Mouse (Mus musculus) MEL (cell line): ENCODE measurements around the gene Fgfr2.

ENCODE experiments used
- CHD2 ChIP-seq: IDR thresholded peaks from 2 replicates; pipeline ENCODE4 v1.6.1; 2011; ENCODE audit warnings: low read length, improper control_type of control experiment
- CTCF ChIP-seq, 3 experiments: IDR thresholded peaks in 2 of 3; conservative IDR thresholded peaks in 1 of 3; 2 replicates each; pipeline ENCODE4 v1.5.1; 2011 to 2012; ENCODE audit warnings: low read length in 3 of 3, low read depth in 2 of 3, mild to moderate bottlenecking in 2 of 3, improper control_type of control experiment in 1 of 3, inconsistent platforms in 1 of 3, mixed read lengths in 1 of 3, moderate library complexity in 1 of 3; ENCODE audit not compliant: control insufficient read depth in 1 of 3, insufficient read depth in 1 of 3, poor library complexity in 1 of 3, severe bottlenecking in 1 of 3
- POLR2A ChIP-seq, 2 experiments: IDR thresholded peaks; 2 replicates each; pipeline ENCODE4 v1.6.1; 2011 to 2012; ENCODE audit warnings: low read length in 2 of 2, mild to moderate bottlenecking in 2 of 2, control low read depth in 1 of 2, improper control_type of control experiment in 1 of 2, low read depth in 1 of 2, moderate library complexity in 1 of 2; ENCODE audit not compliant: control insufficient read depth in 1 of 2, insufficient read depth in 1 of 2, poor library complexity in 1 of 2
- RAD21 ChIP-seq: IDR thresholded peaks from 2 replicates; pipeline ENCODE4 v1.6.1; 2011; ENCODE audit warnings: mild to moderate bottlenecking, low read depth, low read length, improper control_type of control experiment
- TBP ChIP-seq: IDR thresholded peaks from 2 replicates; pipeline ENCODE4 v1.8.0; 2011; ENCODE audit warnings: low read depth, low read length, improper control_type of control experiment
- TCF12 ChIP-seq: IDR thresholded peaks from 2 replicates; pipeline ENCODE4 v1.6.1; 2014; ENCODE audit warnings: low read depth, mild to moderate bottlenecking, inconsistent platforms, low read length, improper control_type of control experiment, moderate library complexity
- USF1 ChIP-seq: IDR thresholded peaks from 2 replicates; pipeline ENCODE4 v1.6.1; 2014; ENCODE audit warnings: low read depth, mild to moderate bottlenecking, inconsistent platforms, low read length, improper control_type of control experiment, moderate library complexity

DNA sequence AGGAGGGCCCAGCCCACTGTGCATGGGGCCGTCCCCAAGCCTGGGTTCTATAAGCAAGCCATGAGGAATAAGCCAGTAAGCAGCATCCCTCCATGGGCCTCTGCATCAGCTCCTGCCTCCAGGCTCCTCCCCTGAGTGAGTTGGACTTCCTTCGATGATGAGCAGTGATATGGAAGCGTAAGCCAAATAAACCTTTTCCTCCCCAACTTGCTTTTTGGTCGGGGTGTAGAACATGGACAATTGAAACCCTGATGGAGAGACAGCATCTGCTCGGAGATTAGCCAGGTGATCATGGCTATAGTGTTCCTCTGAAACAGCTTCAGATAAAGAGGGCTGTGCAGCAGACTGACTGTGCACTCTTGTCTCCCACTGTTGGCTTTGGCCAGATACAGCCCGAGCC lies 2155.2 kb downstream of the Fgfr2 start:
- no peak for TF ChIP-seq USF1
- TF ChIP-seq POLR2A (IDR thresholded peaks at IDR 0.05; ENCODE audit: control insufficient read depth in 1 of 2, insufficient read depth in 1 of 2, low read depth in 1 of 2, low read length in 2 of 2, poor library complexity in 1 of 2) = no peak
- no peak for TF ChIP-seq TCF12
- TF ChIP-seq CTCF (IDR thresholded peaks at IDR 0.05 in 2 of 3, conservative IDR thresholded peaks at IDR 0.05 in 1 of 3; ENCODE audit: control insufficient read depth in 1 of 3, insufficient read depth in 1 of 3, low read depth in 2 of 3, low read length in 3 of 3, poor library complexity in 1 of 3, severe bottlenecking in 1 of 3) = no peak
- TF ChIP-seq CHD2 = no peak
- TF ChIP-seq RAD21 = no peak
- TF ChIP-seq TBP = no peak
